Mouse (Mus musculus) heart, embryonic 14.5 days (tissue): ENCODE measurements around the gene Prkar1b. TPM values are rescaled to one million over a fixed set of nuclear protein-coding genes. Genes with fewer than 3 reads are reported as not detected.

Experiments used
- ATAC-seq: fragments of 200-750 bp; cut with Nextera tagmentation; 2 replicates; pipeline ENCODE4 v1.8.0; 2017; ENCODE audit warnings: low read depth, moderate TSS enrichment; ENCODE audit not compliant: insufficient number of reproducible peaks, insufficient read depth, low FRiP score
- H3K27ac ChIP-seq, 2 experiments: fragments of 200-500 bp in 1 of 2; fragments of 300-500 bp in 1 of 2; sonication (generic) in 1 of 2; replicated peaks in 1 of 2; 2 replicates each; pipeline ENCODE4 v1.5.1; 2012 to 2014; ENCODE audit warnings: low read depth in 2 of 2, low read length in 2 of 2, control low read depth in 1 of 2, mild to moderate bottlenecking in 1 of 2, mixed read lengths in 1 of 2; ENCODE audit not compliant: control insufficient read depth in 1 of 2, insufficient read depth in 1 of 2
- H3K27me3 ChIP-seq: fragments of 300-500 bp; sonication (generic); 2 replicates; pipeline ENCODE4 v1.6.1; 2014; ENCODE audit warnings: mild to moderate bottlenecking, low read length, control low read depth; ENCODE audit not compliant: control insufficient read depth, insufficient read depth
- H3K36me3 ChIP-seq: fragments of 300-500 bp; sonication (generic); 2 replicates; pipeline ENCODE4 v1.6.1; 2014; ENCODE audit warnings: mild to moderate bottlenecking, control low read depth, low read length, mixed read lengths; ENCODE audit not compliant: control insufficient read depth, insufficient read depth
- H3K4me1 ChIP-seq, 2 experiments: fragments of 200-500 bp in 1 of 2; fragments of 300-500 bp in 1 of 2; sonication (generic) in 1 of 2; 2 replicates each; pipeline ENCODE4 v1.6.1; 2012 to 2014; ENCODE audit warnings: low read length in 2 of 2, control low read depth in 1 of 2, mixed read lengths in 1 of 2; ENCODE audit not compliant: control insufficient read depth in 2 of 2, insufficient read depth in 2 of 2
- H3K4me2 ChIP-seq: fragments of 300-500 bp; sonication (generic); 2 replicates; pipeline ENCODE4 v1.6.1; 2014; ENCODE audit warnings: mild to moderate bottlenecking, low read length
- H3K4me3 ChIP-seq, 2 experiments: fragments of 200-500 bp in 1 of 2; fragments of 300-500 bp in 1 of 2; sonication (generic) in 1 of 2; 2 replicates each; pipeline ENCODE4 v1.5.1; 2012 to 2014; ENCODE audit warnings: low read length in 2 of 2, mild to moderate bottlenecking in 2 of 2, control low read depth in 1 of 2, low read depth in 1 of 2, moderate library complexity in 1 of 2; ENCODE audit not compliant: control insufficient read depth in 1 of 2, insufficient read depth in 1 of 2
- H3K9ac ChIP-seq: fragments of 300-500 bp; sonication (generic); 2 replicates; pipeline ENCODE4 v1.6.1; 2014; ENCODE audit warnings: mild to moderate bottlenecking, low read length
- H3K9me3 ChIP-seq: fragments of 300-500 bp; sonication (generic); 2 replicates; pipeline ENCODE4 v1.6.1; 2016; ENCODE audit warnings: low read length, control low read depth; ENCODE audit not compliant: control insufficient read depth
- WGBS: fragments of 180-500 bp; shearing (Covaris S2); extraction: QIAGEN DNeasy Blood & Tissue Kit; methylation state at CpG from one replicate; pipeline ENCODE4 v1.1.7; 2014; 5-methylcytosine and 5-hydroxymethylcytosine counted together
- polyA plus RNA-seq: library from polyadenylated mRNA; unstranded; fragments of >200 nt; fragmentation: Nextera tagmentation; extraction: Ambion mirVana; gene quantifications from 2 replicates; pipeline ENCODE4 v1.2.1, GENCODE M21; 2014

Gene Prkar1b
- polyA plus RNA-seq, 1 experiment from 2014 or later, result 9.5 TPM

GRCm38 (mm10) chr5:139060460-139061051, 89.2 kb downstream of the Prkar1b start:
- Histone ChIP-seq H3K9ac (no peak overlapping the region), H3K4me2 (no peak overlapping the region), H3K27ac (no peak overlapping the region), H3K4me3 (no peak overlapping the region), H3K27me3 (no peaks in the 10 kb centered on the region), H3K36me3 (no peaks in the 10 kb centered on the region), H3K4me1 (peaks cover 10 to 16% of the 10 kb centered on the region in 2 experiments), H3K9me3 (no peaks in the 10 kb centered on the region)
- 55% methylated on average over 12 of the region's 12 CpGs for WGBS
- no peak for ATAC-seq

- no peaks in the 10 kb centered on the region for H3K36me3 ChIP-seq
- H3K27ac ChIP-seq, result no peak overlapping the region
- H3K4me1 ChIP-seq, result peaks cover 8 to 11% of the 10 kb centered on the region in 2 experiments
- H3K9ac ChIP-seq, result no peak overlapping the region
- H3K9me3 ChIP-seq, result no peaks in the 10 kb centered on the region
- no peaks in the 10 kb centered on the region for H3K27me3 ChIP-seq
- no peak overlapping the region for H3K4me3 ChIP-seq
- H3K4me2 ChIP-seq, result no peak overlapping the region
- ATAC-seq, result no peak
- WGBS, result 70% methylated on average over 10 of the region's 10 CpGs
Observed at GRCm38 (mm10) chr5:139053176-139053575, 96.6 kb downstream of the Prkar1b start.

- Histone ChIP-seq H3K27ac (no peak overlapping the region), H3K9me3 (no peaks in the 10 kb centered on the region), H3K9ac (no peak overlapping the region), H3K4me3 (no peak overlapping the region), H3K4me1 (peaks cover 3 to 6% of the 10 kb centered on the region in 2 experiments), H3K36me3 (no peaks in the 10 kb centered on the region), H3K4me2 (no peak overlapping the region), H3K27me3 (no peaks in the 10 kb centered on the region)
- ATAC-seq, result no peak
- 93% methylated on average over 18 of the region's 18 CpGs for WGBS
Observed at GRCm38 (mm10) chr5:139051276-139051675, 98.5 kb downstream of the Prkar1b start.

GRCm38 (mm10) chr5:139049367-139049766, 100.4 kb downstream of the Prkar1b start:
- H3K9me3 ChIP-seq, result no peaks in the 10 kb centered on the region
- no peaks in the 10 kb centered on the region for H3K36me3 ChIP-seq
- no peak for ATAC-seq
- H3K4me3 ChIP-seq, result no peak overlapping the region
- H3K4me1 ChIP-seq, result peaks cover 0 to 4% of the 10 kb centered on the region in 2 experiments; a peak in 1 of 4 replicates
- H3K9ac ChIP-seq, result no peak overlapping the region
- H3K4me2 ChIP-seq, result no peak overlapping the region
- 57% methylated on average over 7 of the region's 7 CpGs for WGBS
- no peak overlapping the region for H3K27ac ChIP-seq
- no peaks in the 10 kb centered on the region for H3K27me3 ChIP-seq

GRCm38 (mm10) chr5:139047171-139047570, 102.6 kb downstream of the Prkar1b start:
- 71% methylated on average over 2 of the region's 2 CpGs for WGBS
- H3K4me3 ChIP-seq, result no peak overlapping the region
- no peaks in the 10 kb centered on the region for H3K9me3 ChIP-seq
- no peak overlapping the region for H3K27ac ChIP-seq
- H3K9ac ChIP-seq, result no peak overlapping the region
- H3K27me3 ChIP-seq, result no peaks in the 10 kb centered on the region
- H3K4me1 ChIP-seq, result peaks cover 7 to 15% of the 10 kb centered on the region in 2 experiments; a peak in 3 of 4 replicates
- H3K36me3 ChIP-seq, result no peaks in the 10 kb centered on the region
- no peak for ATAC-seq
- H3K4me2 ChIP-seq, result no peak overlapping the region

GRCm38 (mm10) chr5:139046636-139047035, 103.2 kb downstream of the Prkar1b start:
- H3K27ac ChIP-seq, result no peak overlapping the region
- peaks cover 7 to 15% of the 10 kb centered on the region in 2 experiments; a peak in 3 of 4 replicates for H3K4me1 ChIP-seq
- ATAC-seq, result no peak
- H3K4me3 ChIP-seq, result no peak overlapping the region
- no peak overlapping the region for H3K9ac ChIP-seq
- H3K9me3 ChIP-seq, result no peaks in the 10 kb centered on the region
- no peaks in the 10 kb centered on the region for H3K27me3 ChIP-seq
- no peak overlapping the region for H3K4me2 ChIP-seq
- 56% methylated on average over 5 of the region's 5 CpGs for WGBS
- no peaks in the 10 kb centered on the region for H3K36me3 ChIP-seq

GRCm38 (mm10) chr5:139043546-139043945, 106.3 kb downstream of the Prkar1b start:
- Histone ChIP-seq H3K27ac (no peak overlapping the region), H3K9ac (no peak overlapping the region)
- WGBS, result 29% methylated on average over 4 of the region's 4 CpGs

GRCm38 (mm10) chr5:139042299-139042698, 107.5 kb downstream of the Prkar1b start:
- ATAC-seq, result no peak
- WGBS, result 74% methylated on average over 12 of the region's 12 CpGs

More at GRCm38 (mm10) chr5:139043546-139043945, 106.3 kb downstream of the Prkar1b start:
- Histone ChIP-seq H3K4me2 (no peak overlapping the region), H3K27me3 (no peaks in the 10 kb centered on the region), H3K4me1 (peaks cover 7 to 15% of the 10 kb centered on the region in 2 experiments; a peak in 3 of 4 replicates), H3K4me3 (no peak overlapping the region), H3K36me3 (no peaks in the 10 kb centered on the region), H3K9me3 (no peaks in the 10 kb centered on the region)
- ATAC-seq, result no peak

More at GRCm38 (mm10) chr5:139042299-139042698, 107.5 kb downstream of the Prkar1b start:
- H3K9me3 ChIP-seq, result no peaks in the 10 kb centered on the region
- H3K4me1 ChIP-seq, result peaks cover 7 to 15% of the 10 kb centered on the region in 2 experiments; a peak in 3 of 4 replicates
- H3K27ac ChIP-seq, result no peak overlapping the region
- H3K36me3 ChIP-seq, result no peaks in the 10 kb centered on the region
- H3K4me2 ChIP-seq, result no peak overlapping the region
- no peak overlapping the region for H3K4me3 ChIP-seq
- H3K9ac ChIP-seq, result no peak overlapping the region
- H3K27me3 ChIP-seq, result no peaks in the 10 kb centered on the region
